ENCODE assay signal across 22 mouse cellular contexts in the genomic region with DNA sequence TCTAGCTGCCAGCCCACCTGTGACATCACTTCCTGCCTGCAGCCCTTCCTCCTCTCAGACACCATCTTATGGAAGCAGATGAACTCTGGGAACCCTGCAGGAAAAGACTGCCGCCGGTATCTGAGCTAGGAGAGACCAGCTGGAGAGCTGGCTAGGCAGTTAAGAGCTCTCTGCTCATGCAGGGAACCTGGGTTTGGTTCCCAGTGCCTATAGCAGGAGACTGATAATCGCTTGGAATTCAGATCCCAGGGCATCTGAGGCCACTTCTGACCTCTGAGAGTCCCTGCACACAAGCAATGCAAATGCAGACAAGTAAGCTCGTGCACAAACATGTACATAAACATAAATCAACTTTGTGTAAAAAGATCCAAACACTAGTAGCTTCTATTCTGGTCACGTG.
DNase-seq lines count a peak whose midpoint lies in the region; ATAC-seq lines count a peak whose summit lies in the region.
"Had no signal": no experiment of that assay in that cellular context is flagged by ENCODE, and none has a peak within 500 bp of the region (broad histone marks: within the 10 kb centered on the region; RNA-seq: fewer than 3 reads in every experiment).

No protein-coding gene starts in this region.

- no peak overlapping the region for H3K9ac ChIP-seq in kidney, embryonic 15.5 days
- no peak overlapping the region for H3K9ac ChIP-seq in midbrain, embryonic 11.5 days (ENCODE audit: low read length)
- no peak overlapping the region for H3K9ac ChIP-seq in midbrain, embryonic 16.5 days (ENCODE audit: low read depth, low read length)
- H3K9ac ChIP-seq: forebrain, postnatal 0 days; hindbrain, embryonic 12.5 days; limb, embryonic 12.5 days; liver, embryonic 14.5 days; neural tube, embryonic 13.5 days; stomach, embryonic 15.5 days had no signal

- no peak overlapping the region for H3K27ac ChIP-seq in kidney, embryonic 15.5 days
- H3K27ac ChIP-seq in midbrain, embryonic 11.5 days (ENCODE audit: low read depth, low read length), result no peak overlapping the region
- no peak overlapping the region for H3K27ac ChIP-seq in midbrain, embryonic 16.5 days (ENCODE audit: low read length)
- H3K27ac ChIP-seq: heart, adult 2 months; hindbrain, embryonic 12.5 days; layer of hippocampus, adult 2 months; left cerebral cortex, adult 2 months; limb, embryonic 12.5 days; liver, embryonic 14.5 days; neural tube, embryonic 13.5 days; stomach, embryonic 15.5 days had no signal

- H3K4me3 ChIP-seq in kidney, embryonic 15.5 days (replicated peaks), result no peak overlapping the region
- H3K4me3 ChIP-seq in midbrain, embryonic 11.5 days (ENCODE audit: low read depth, low read length), result no peak overlapping the region
- H3K4me3 ChIP-seq in midbrain, embryonic 16.5 days (ENCODE audit: low read depth, low read length), result no peak overlapping the region
- H3K4me3 ChIP-seq: heart, adult 2 months; hindbrain, embryonic 12.5 days; layer of hippocampus, adult 2 months; left cerebral cortex, adult 2 months; limb, embryonic 12.5 days; megakaryocyte, embryonic 14.5 days; neural tube, embryonic 13.5 days; stomach, embryonic 15.5 days had no signal

- no peak overlapping the region for H3K4me2 ChIP-seq in kidney, embryonic 15.5 days
- H3K4me2 ChIP-seq in midbrain, embryonic 11.5 days, result no peak overlapping the region
- no peak overlapping the region for H3K4me2 ChIP-seq in midbrain, embryonic 16.5 days (ENCODE audit: low read length)
- H3K4me2 ChIP-seq: hindbrain, embryonic 12.5 days; limb, embryonic 12.5 days; neural tube, embryonic 13.5 days; stomach, embryonic 15.5 days had no signal

- ATAC-seq in kidney, embryonic 15.5 days (replicated peaks; ENCODE audit: low FRiP score), result no peak
- no peak for ATAC-seq in midbrain, embryonic 11.5 days (ENCODE audit: low FRiP score)
- no peak for ATAC-seq in midbrain, embryonic 16.5 days
- ATAC-seq: forebrain, postnatal 0 days had no signal

- H3K4me1 ChIP-seq in kidney, embryonic 15.5 days, result peaks cover 7% of the 10 kb centered on the region
- no peaks in the 10 kb centered on the region; the same call in 1 of the 2 replicates for H3K4me1 ChIP-seq in midbrain, embryonic 11.5 days (ENCODE audit: control insufficient read depth, insufficient read depth, low read length)
- peaks cover 3% of the 10 kb centered on the region; the same call in 1 of the 2 replicates for H3K4me1 ChIP-seq in midbrain, embryonic 16.5 days (ENCODE audit: control insufficient read depth, insufficient read depth, low read length)
- H3K4me1 ChIP-seq: megakaryocyte, embryonic 14.5 days had no signal

- no peaks in the 10 kb centered on the region for H3K36me3 ChIP-seq in kidney, embryonic 15.5 days
- H3K36me3 ChIP-seq in midbrain, embryonic 11.5 days (ENCODE audit: control insufficient read depth, insufficient read depth, low read length), result no peaks in the 10 kb centered on the region
- no peaks in the 10 kb centered on the region for H3K36me3 ChIP-seq in midbrain, embryonic 16.5 days (ENCODE audit: control insufficient read depth, insufficient read depth, low read length)
- H3K36me3 ChIP-seq: hindbrain, embryonic 12.5 days; limb, embryonic 12.5 days; neural tube, embryonic 13.5 days; stomach, embryonic 15.5 days had no signal

- no peaks in the 10 kb centered on the region for H3K9me3 ChIP-seq in kidney, embryonic 15.5 days (replicated peaks)
- no peaks in the 10 kb centered on the region for H3K9me3 ChIP-seq in midbrain, embryonic 11.5 days (ENCODE audit: control insufficient read depth, low read length)
- no peaks in the 10 kb centered on the region for H3K9me3 ChIP-seq in midbrain, embryonic 16.5 days (replicated peaks; ENCODE audit: control insufficient read depth, low read length, poor library complexity, severe bottlenecking)
- H3K9me3 ChIP-seq: hindbrain, embryonic 12.5 days; limb, embryonic 12.5 days; neural tube, embryonic 13.5 days; stomach, embryonic 15.5 days had no signal

- H3K27me3 ChIP-seq in kidney, embryonic 15.5 days, result no peaks in the 10 kb centered on the region
- H3K27me3 ChIP-seq in midbrain, embryonic 11.5 days (ENCODE audit: control insufficient read depth, insufficient read depth, low read length), result no peaks in the 10 kb centered on the region
- no peaks in the 10 kb centered on the region for H3K27me3 ChIP-seq in midbrain, embryonic 16.5 days (ENCODE audit: control insufficient read depth, insufficient read depth, low read depth, low read length)
- H3K27me3 ChIP-seq: hindbrain, embryonic 12.5 days; limb, embryonic 12.5 days; megakaryocyte, embryonic 14.5 days; neural tube, embryonic 13.5 days; stomach, embryonic 15.5 days had no signal

- intact Hi-C loops in left cerebral cortex, postnatal 14 days (cut with DNase I), result no loop called here

- 72% methylated on average over 5 of the region's 5 CpGs for WGBS in kidney, embryonic 15.5 days
- 75% methylated on average over 5 of the region's 5 CpGs for WGBS in midbrain, embryonic 11.5 days
- WGBS in midbrain, embryonic 16.5 days, result 77% methylated on average over 5 of the region's 5 CpGs

- DNase-seq in cerebellum, postnatal 10 days, result peak; percentile 28 to 47
- no peak for DNase-seq in cerebellum, adult 18-20 months
- DNase-seq in kidney, adult 18-20 months, result peak; percentile 9
- peak; percentile 78 for DNase-seq in midbrain, embryonic 11.5 days (ENCODE audit: low spot score, missing footprints)
- no peak for DNase-seq in left cerebral cortex, postnatal 14 days (ENCODE audit: low spot score in 2 of 2)
- no peak for DNase-seq in frontal cortex, postnatal 25 days (ENCODE audit: low spot score in 2 of 2)
- DNase-seq: cerebellum, postnatal 36 days; forebrain, postnatal 0 days; gastrocnemius, postnatal 10 days; heart, adult 2 months; lung, postnatal 14 days; right cerebral cortex, postnatal 14 days had no signal

Comparison
In these comparisons a context has a peak if more than half of its experiments do, and no peak if none do; other contexts are left out.
1. DNase-seq: peak in cerebellum, postnatal 10 days (2 of 2), kidney, adult 18-20 months (single experiment) and midbrain, embryonic 11.5 days (single experiment); none in cerebellum, adult 18-20 months (0 of 2), left cerebral cortex, postnatal 14 days (0 of 2) and frontal cortex, postnatal 25 days (0 of 2).